Mouse (Mus musculus) brain, embryonic 14.5 days (tissue): ENCODE data around the gene Fam72a. TPM values are rescaled to one million over a fixed set of nuclear protein-coding genes. Genes with fewer than 3 reads are reported as not detected.
A peak's percentile ranks its signal among the peaks of the same experiment; 100 is the strongest.

Experiments
- DNase-seq: peaks from one replicate; pipeline ENCODE4 v3.0.0-alpha.2; 2011; ENCODE audit warnings: low read depth
- CTCF ChIP-seq: fragments of 200-500 bp; IDR thresholded peaks from 2 replicates; pipeline ENCODE4 v1.5.1; 2012; ENCODE audit warnings: inconsistent platforms, mild to moderate bottlenecking, moderate library complexity, borderline replicate concordance; ENCODE audit not compliant: insufficient read depth, insufficient read length; ENCODE audit errors: extremely low read depth
- POLR2A ChIP-seq: fragments of 200-500 bp; IDR thresholded peaks from 2 replicates; pipeline ENCODE4 v1.6.1; 2012; ENCODE audit warnings: mild to moderate bottlenecking, inconsistent platforms, borderline replicate concordance; ENCODE audit not compliant: poor library complexity, insufficient read depth, insufficient read length, severe bottlenecking; ENCODE audit errors: extremely low read depth
- polyA plus RNA-seq: library from polyadenylated mRNA; depleted of rRNA; stranded (reverse); fragments of >200 nt; gene quantifications from 2 replicates; pipeline ENCODE4 v1.2.3, GENCODE M21; 2012

Gene Fam72a
- polyA plus RNA-seq, 1 experiment = 1.1 TPM

GRCm38 (mm10) chr1:131539771-131540170, 12.1 kb downstream of the Fam72a start:
- no peak for TF ChIP-seq CTCF
- TF ChIP-seq POLR2A = no peak
- no peak for DNase-seq

GRCm38 (mm10) chr1:131540795-131541194, 13.1 kb downstream of the Fam72a start:
- TF ChIP-seq POLR2A = no peak
- TF ChIP-seq CTCF = no peak
- DNase-seq = no peak

- TF ChIP-seq CTCF (no peak), POLR2A (no peak)
- no peak for DNase-seq
Measured at GRCm38 (mm10) chr1:131541431-131541830, 13.7 kb downstream of the Fam72a start.

- TF ChIP-seq CTCF (no peak), POLR2A (no peak)
- DNase-seq = no peak
Measured at GRCm38 (mm10) chr1:131541903-131542302, 14.2 kb downstream of the Fam72a start.

- peak; percentile 28 for DNase-seq
- TF ChIP-seq CTCF = no peak
- no peak for TF ChIP-seq POLR2A
Measured at GRCm38 (mm10) chr1:131543886-131544565, 16.3 kb downstream of the Fam72a start.

- no peak for TF ChIP-seq CTCF
- TF ChIP-seq POLR2A = no peak
- peak; percentile 18 for DNase-seq
Measured at GRCm38 (mm10) chr1:131546798-131547690, 19.3 kb downstream of the Fam72a start.

GRCm38 (mm10) chr1:131548494-131549365, 21.0 kb downstream of the Fam72a start:
- peak; percentile 70 for DNase-seq

GRCm38 (mm10) chr1:131551956-131552355, 24.3 kb downstream of the Fam72a start:
- no peak for DNase-seq
- TF ChIP-seq CTCF = no peak
- no peak for TF ChIP-seq POLR2A

More at GRCm38 (mm10) chr1:131548494-131549365, 21.0 kb downstream of the Fam72a start:
- no peak for TF ChIP-seq POLR2A
- TF ChIP-seq CTCF = peak; percentile 50; the same call in 1 of the 2 replicates

- TF ChIP-seq POLR2A (no peak), CTCF (no peak)
- DNase-seq = no peak
Measured at GRCm38 (mm10) chr1:131553428-131553827, 25.7 kb downstream of the Fam72a start.

- peak; percentile 96 for DNase-seq
- TF ChIP-seq POLR2A (no peak), CTCF (peak; percentile 87; the same call in 1 of the 2 replicates)
Measured at GRCm38 (mm10) chr1:131555042-131555812, 27.5 kb downstream of the Fam72a start.

- no peak for DNase-seq
- TF ChIP-seq CTCF (no peak), POLR2A (no peak)
Measured at GRCm38 (mm10) chr1:131560500-131560899, 32.8 kb downstream of the Fam72a start.
